Mouse (Mus musculus) stomach, postnatal 0 days (tissue): ENCODE measurements around the gene Mcur1.

Source experiments
- CTCF ChIP-seq: IDR thresholded peaks from 2 replicates; pipeline ENCODE4 v1.5.1; 2016; ENCODE audit warnings: antibody characterized with exemption, low read depth, mild to moderate bottlenecking, moderate library complexity
- EP300 ChIP-seq: optimal IDR thresholded peaks from 2 replicates; pipeline ENCODE3; 2016; ENCODE audit warnings: antibody characterized with exemption

GRCm38 (mm10) chr13:43602440-43602839, 42.4 kb upstream of the Mcur1 start:
- TF ChIP-seq EP300: no peak
- TF ChIP-seq CTCF: no peak
